Mouse (Mus musculus) thymus, adult 2 months (tissue): ENCODE measurements around the gene Rrp15. TPM values are rescaled to one million over a fixed set of nuclear protein-coding genes. Genes with fewer than 3 reads are reported as not detected.

ENCODE experiments used
- DNase-seq: peaks from one replicate; pipeline ENCODE4 v3.0.0; 2021
- H3K27ac ChIP-seq: fragments of 200-500 bp; 2 replicates; pipeline ENCODE4 v1.5.1; 2012; ENCODE audit warnings: low read length, control low read depth; ENCODE audit not compliant: control insufficient read depth, insufficient read depth
- H3K27me3 ChIP-seq: fragments of 200-500 bp; 2 replicates; pipeline ENCODE4 v1.6.1; 2012; ENCODE audit warnings: mild to moderate bottlenecking, low read length, moderate library complexity, mixed read lengths; ENCODE audit not compliant: control insufficient read depth, insufficient read depth
- H3K36me3 ChIP-seq: fragments of 200-500 bp; 2 replicates; pipeline ENCODE4 v1.6.1; 2012; ENCODE audit warnings: mild to moderate bottlenecking, low read length, moderate library complexity; ENCODE audit not compliant: control insufficient read depth, insufficient read depth
- H3K4me1 ChIP-seq: fragments of 200-500 bp; replicated peaks from 2 replicates; pipeline ENCODE4 v1.6.1; 2012; ENCODE audit warnings: low read length; ENCODE audit not compliant: control insufficient read depth, insufficient read depth
- H3K4me3 ChIP-seq: fragments of 200-500 bp; 2 replicates; pipeline ENCODE4 v1.5.1; 2012; ENCODE audit warnings: mild to moderate bottlenecking, low read length, control low read depth, moderate library complexity; ENCODE audit not compliant: control insufficient read depth, insufficient read depth
- CTCF ChIP-seq: fragments of 200-500 bp; IDR thresholded peaks from 2 replicates; pipeline ENCODE4 v1.5.1; 2012; ENCODE audit warnings: mild to moderate bottlenecking, control low read depth, low read length, moderate library complexity, borderline replicate concordance; ENCODE audit not compliant: control insufficient read depth, poor library complexity, insufficient read depth; ENCODE audit errors: extremely low read depth
- POLR2A ChIP-seq: fragments of 200-500 bp; IDR thresholded peaks from 2 replicates; pipeline ENCODE4 v1.6.1; 2012; ENCODE audit warnings: mild to moderate bottlenecking, low read length, control low read depth, moderate library complexity; ENCODE audit not compliant: control insufficient read depth, poor library complexity, insufficient read depth; ENCODE audit errors: extremely low read depth
- WGBS: fragments of 180-500 bp; shearing (Covaris S2); methylation state at CpG from one replicate; pipeline ENCODE4 v1.1.7; 2018; 5-methylcytosine and 5-hydroxymethylcytosine counted together
- polyA plus RNA-seq: library from polyadenylated mRNA; depleted of rRNA; stranded (reverse); fragments of >200 nt; gene quantifications from 2 replicates; pipeline ENCODE4 v1.2.3, GENCODE M21; 2012

Gene Rrp15
- polyA plus RNA-seq, 1 experiment: 3.2 TPM

DNA sequence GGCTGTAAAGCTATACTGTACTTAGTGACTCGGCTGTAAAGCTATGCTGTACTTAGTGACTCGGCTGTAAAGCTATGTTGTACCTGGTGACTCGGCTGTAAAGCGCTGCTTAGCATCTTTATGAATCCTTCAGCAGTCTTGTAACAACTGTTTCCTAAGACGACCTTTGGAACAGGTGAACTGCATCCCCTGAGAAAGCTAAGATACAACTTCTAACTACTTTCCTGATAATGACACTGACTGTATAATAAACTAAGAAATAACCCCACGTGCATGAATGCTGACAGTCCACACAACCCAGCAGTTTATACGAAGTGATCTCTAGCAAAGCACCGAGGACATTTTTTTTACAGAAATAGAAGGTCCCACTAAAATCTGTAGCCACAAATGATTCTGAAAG lies 16.1 kb downstream of the Rrp15 start:
- Histone ChIP-seq H3K27ac (no peak overlapping the region), H3K36me3 (peaks cover 13% of the 10 kb centered on the region; the same call in 1 of the 2 replicates), H3K4me3 (no peak overlapping the region), H3K27me3 (no peaks in the 10 kb centered on the region), H3K4me1 (no peaks in the 10 kb centered on the region)
- DNase-seq: no peak
- TF ChIP-seq POLR2A (no peak), CTCF (no peak)
- 96% methylated on average over 8 of the region's 8 CpGs for WGBS

DNA sequence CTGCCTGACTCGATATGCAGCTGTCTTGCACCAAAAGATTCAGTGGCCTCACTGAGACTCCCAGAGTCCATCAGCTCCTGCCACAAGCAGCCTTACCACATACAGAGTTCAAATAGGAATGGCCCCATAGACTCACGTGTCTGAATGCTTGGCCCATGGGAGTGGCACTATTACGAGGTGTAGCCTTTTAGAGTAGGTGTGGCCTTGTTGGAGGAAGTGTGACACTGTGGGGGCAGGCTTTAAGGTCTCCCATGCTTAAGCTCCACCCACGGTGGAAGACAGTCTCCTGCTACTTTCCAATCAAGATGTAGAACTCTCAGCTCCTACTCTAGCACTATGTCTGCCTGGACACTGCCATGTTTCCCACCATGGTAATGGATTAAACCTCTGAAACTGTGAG lies 20.4 kb downstream of the Rrp15 start:
- no peaks in the 10 kb centered on the region for H3K27me3 ChIP-seq
- WGBS: 83% methylated on average over 4 of the region's 4 CpGs
- H3K4me3 ChIP-seq: no peak overlapping the region

GRCm38 (mm10) chr1:186726117-186726516 lies 23.0 kb downstream of the Rrp15 start:
- TF ChIP-seq POLR2A (no peak), CTCF (no peak)
- 96% methylated on average over 7 of the region's 7 CpGs for WGBS
- H3K4me3 ChIP-seq: no peak overlapping the region

More for the DNA sequence above, 20.4 kb downstream of the Rrp15 start:
- no peak for DNase-seq
- no peak for TF ChIP-seq POLR2A
- no peak for TF ChIP-seq CTCF
- Histone ChIP-seq H3K36me3 (no peaks in the 10 kb centered on the region), H3K4me1 (no peaks in the 10 kb centered on the region), H3K27ac (no peak overlapping the region)

GRCm38 (mm10) chr1:186722299-186722698 lies 26.9 kb downstream of the Rrp15 start:
- Histone ChIP-seq H3K27me3 (no peaks in the 10 kb centered on the region), H3K4me3 (no peak overlapping the region), H3K27ac (no peak overlapping the region), H3K36me3 (peaks cover 5% of the 10 kb centered on the region; the same call in 1 of the 2 replicates), H3K4me1 (no peaks in the 10 kb centered on the region)
- TF ChIP-seq CTCF (no peak), POLR2A (no peak)
- 97% methylated on average over 9 of the region's 9 CpGs for WGBS
- no peak for DNase-seq

More at GRCm38 (mm10) chr1:186726117-186726516, 23.0 kb downstream of the Rrp15 start:
- Histone ChIP-seq H3K27ac (no peak overlapping the region), H3K36me3 (no peaks in the 10 kb centered on the region), H3K4me1 (no peaks in the 10 kb centered on the region), H3K27me3 (no peaks in the 10 kb centered on the region)
- no peak for DNase-seq

DNA sequence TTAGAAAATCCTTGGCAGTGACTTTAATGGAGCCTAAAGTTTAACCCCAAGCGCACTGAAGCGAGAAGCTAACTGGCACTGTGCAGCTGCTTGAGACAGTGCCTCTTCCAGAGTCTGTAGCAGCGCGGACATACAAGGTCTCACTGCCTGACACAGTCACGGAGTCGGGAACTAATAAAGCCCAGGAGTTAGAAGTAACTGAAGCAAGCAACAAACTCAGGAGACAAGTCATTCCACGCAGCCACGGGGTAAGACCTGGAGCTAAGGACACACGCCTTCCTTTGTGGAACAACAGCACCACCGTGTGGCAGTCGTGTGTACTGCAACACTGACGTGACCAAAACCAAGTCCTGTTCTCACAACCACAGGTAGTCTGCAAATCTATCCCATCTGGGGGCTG lies 27.3 kb downstream of the Rrp15 start:
- peak; percentile 78 for DNase-seq
- Histone ChIP-seq H3K4me1 (no peaks in the 10 kb centered on the region), H3K36me3 (peaks cover 5% of the 10 kb centered on the region; the same call in 1 of the 2 replicates), H3K27ac (no peak overlapping the region), H3K27me3 (no peaks in the 10 kb centered on the region), H3K4me3 (no peak overlapping the region)
- TF ChIP-seq CTCF (peak; percentile 81; the same call in 1 of the 2 replicates), POLR2A (no peak)
- WGBS: 44% methylated on average over 12 of the region's 12 CpGs

GRCm38 (mm10) chr1:186721166-186721565 lies 28.0 kb downstream of the Rrp15 start:
- TF ChIP-seq CTCF (no peak), POLR2A (no peak)
- no peak for DNase-seq
- H3K27ac ChIP-seq: no peak overlapping the region
- H3K27me3 ChIP-seq: no peaks in the 10 kb centered on the region
- peaks cover 5% of the 10 kb centered on the region; the same call in 1 of the 2 replicates for H3K36me3 ChIP-seq
- 97% methylated on average over 11 of the region's 11 CpGs for WGBS
- no peak overlapping the region for H3K4me3 ChIP-seq
- no peaks in the 10 kb centered on the region for H3K4me1 ChIP-seq

DNA sequence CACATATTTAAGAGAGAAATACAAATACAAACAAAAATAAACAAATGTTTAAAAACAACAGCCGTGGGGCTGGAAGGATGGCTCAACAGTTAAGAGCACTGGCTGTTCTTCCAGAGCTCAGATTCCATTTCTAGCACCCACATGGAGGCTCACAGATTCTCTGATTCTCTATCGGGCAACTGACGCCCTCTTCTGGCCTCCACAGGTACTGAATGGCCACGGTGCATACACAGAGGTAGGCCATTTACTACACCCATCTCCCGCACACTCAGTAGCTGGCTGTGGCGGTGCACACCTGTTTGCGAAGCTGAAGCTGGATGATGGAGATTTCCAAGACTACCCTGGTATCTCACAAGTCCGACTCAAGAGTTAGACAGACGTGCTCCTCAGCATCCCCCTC lies 29.4 kb downstream of the Rrp15 start:
- Histone ChIP-seq H3K27ac (no peak overlapping the region), H3K27me3 (no peaks in the 10 kb centered on the region), H3K4me3 (no peak overlapping the region), H3K36me3 (peaks cover 5% of the 10 kb centered on the region; the same call in 1 of the 2 replicates), H3K4me1 (no peaks in the 10 kb centered on the region)
- TF ChIP-seq CTCF: no peak
- no peak for TF ChIP-seq POLR2A
- 96% methylated on average over 9 of the region's 9 CpGs for WGBS
- DNase-seq: no peak
